Mouse (Mus musculus): ENCODE results near the gene Psmd5.

Gene Psmd5

GRCm38 (mm10) chr2:34874816-34875345 is at the start of gene Psmd5:
TSS of gene Psmd5 (minus strand) at chr2:34874968.
- DNase-seq (ENCODE audit: low spot score): no peak

- DNase-seq (ENCODE audit: low spot score): no peak
Measured at GRCm38 (mm10) chr2:34922729-34923128, 48.0 kb upstream of the Psmd5 start.

- DNase-seq (ENCODE audit: low spot score): no peak
Measured at GRCm38 (mm10) chr2:34920144-34920543, 45.4 kb upstream of the Psmd5 start.

GRCm38 (mm10) chr2:34915103-34915502 is 40.3 kb upstream of the Psmd5 start:
- DNase-seq (ENCODE audit: low spot score): no peak

GRCm38 (mm10) chr2:34914823-34915082 is 40.0 kb upstream of the Psmd5 start:
- no peak for DNase-seq (ENCODE audit: low spot score)

- DNase-seq (ENCODE audit: low spot score): no peak
Measured at GRCm38 (mm10) chr2:34914069-34914822, 39.5 kb upstream of the Psmd5 start.

GRCm38 (mm10) chr2:34913218-34914068 is 38.7 kb upstream of the Psmd5 start, which contains the start of gene Phf19:
TSS of gene Phf19 (minus strand) at chr2:34914026.
- no peak for DNase-seq (ENCODE audit: low spot score)

- no peak for DNase-seq (ENCODE audit: low spot score)
Measured at GRCm38 (mm10) chr2:34912613-34913012, 37.8 kb upstream of the Psmd5 start.

GRCm38 (mm10) chr2:34911871-34912270 is 37.1 kb upstream of the Psmd5 start:
- no peak for DNase-seq (ENCODE audit: low spot score)

- DNase-seq (ENCODE audit: low spot score): no peak
Measured at GRCm38 (mm10) chr2:34909719-34910118, 35.0 kb upstream of the Psmd5 start.

- no peak for DNase-seq (ENCODE audit: low spot score)
Measured at GRCm38 (mm10) chr2:34906861-34907604, 32.3 kb upstream of the Psmd5 start.

- DNase-seq (ENCODE audit: low spot score): no peak
Measured at GRCm38 (mm10) chr2:34906426-34906825, 31.7 kb upstream of the Psmd5 start.

- peak; percentile 99 for DNase-seq (ENCODE audit: low spot score)
Measured at GRCm38 (mm10) chr2:34904849-34905542, 30.2 kb upstream of the Psmd5 start.

GRCm38 (mm10) chr2:34903652-34904405 is 29.1 kb upstream of the Psmd5 start:
- no peak for DNase-seq (ENCODE audit: low spot score)

- no peak for DNase-seq (ENCODE audit: low spot score)
Measured at GRCm38 (mm10) chr2:34903191-34903590, 28.4 kb upstream of the Psmd5 start.

- DNase-seq (ENCODE audit: low spot score): no peak
Measured at GRCm38 (mm10) chr2:34902731-34903130, 28.0 kb upstream of the Psmd5 start.

- no peak for DNase-seq (ENCODE audit: low spot score)
Measured at GRCm38 (mm10) chr2:34901726-34902125, 27.0 kb upstream of the Psmd5 start.

- DNase-seq (ENCODE audit: low spot score): no peak
Measured at GRCm38 (mm10) chr2:34900412-34900811, 25.6 kb upstream of the Psmd5 start.

- DNase-seq (ENCODE audit: low spot score): no peak
Measured at GRCm38 (mm10) chr2:34899682-34900081, 24.9 kb upstream of the Psmd5 start.

GRCm38 (mm10) chr2:34897820-34898219 is 23.1 kb upstream of the Psmd5 start:
- DNase-seq (ENCODE audit: low spot score): no peak

GRCm38 (mm10) chr2:34896821-34897460 is 22.2 kb upstream of the Psmd5 start:
- DNase-seq (ENCODE audit: low spot score): no peak
